Mouse (Mus musculus) midbrain, embryonic 11.5 days (tissue): ENCODE results near the gene Gm14862. TPM values are rescaled to one million over a fixed set of nuclear protein-coding genes. Genes with fewer than 3 reads are reported as not detected.

Experiments
- ATAC-seq: fragments of 200-750 bp; cut with Nextera tagmentation; 2 replicates; pipeline ENCODE4 v1.8.0; 2017; ENCODE audit warnings: moderate TSS enrichment, moderate library complexity; ENCODE audit not compliant: low FRiP score
- DNase-seq: peaks from one replicate; pipeline ENCODE4 v3.0.0; 2015; ENCODE audit warnings: low spot score; ENCODE audit errors: missing footprints
- H3K27ac ChIP-seq: fragments of 300-500 bp; sonication (generic); 2 replicates; pipeline ENCODE4 v1.5.1; 2014; ENCODE audit warnings: low read depth, low read length
- H3K27me3 ChIP-seq: fragments of 300-500 bp; sonication (generic); 2 replicates; pipeline ENCODE4 v1.6.1; 2014; ENCODE audit warnings: mild to moderate bottlenecking, low read length, moderate library complexity, mixed read lengths; ENCODE audit not compliant: control insufficient read depth, insufficient read depth
- H3K36me3 ChIP-seq: fragments of 300-500 bp; sonication (generic); 2 replicates; pipeline ENCODE4 v1.6.1; 2014; ENCODE audit warnings: mild to moderate bottlenecking, low read length, moderate library complexity, mixed read lengths; ENCODE audit not compliant: control insufficient read depth, insufficient read depth
- H3K4me1 ChIP-seq: fragments of 300-500 bp; sonication (generic); 2 replicates; pipeline ENCODE4 v1.6.1; 2014; ENCODE audit warnings: low read length; ENCODE audit not compliant: control insufficient read depth, insufficient read depth
- H3K4me2 ChIP-seq: fragments of 300-500 bp; sonication (generic); 2 replicates; pipeline ENCODE4 v1.6.1; 2014; ENCODE audit warnings: mild to moderate bottlenecking, moderate library complexity
- H3K4me3 ChIP-seq: fragments of 300-500 bp; sonication (generic); 2 replicates; pipeline ENCODE4 v1.5.1; 2014; ENCODE audit warnings: low read depth, low read length
- H3K9ac ChIP-seq: fragments of 300-500 bp; sonication (generic); 2 replicates; pipeline ENCODE4 v1.6.1; 2014; ENCODE audit warnings: low read length
- H3K9me3 ChIP-seq: fragments of 300-500 bp; sonication (generic); 2 replicates; pipeline ENCODE4 v1.6.1; 2016; ENCODE audit warnings: low read length; ENCODE audit not compliant: control insufficient read depth
- WGBS: fragments of 180-500 bp; shearing (Covaris S2); extraction: QIAGEN DNeasy Blood & Tissue Kit; methylation state at CpG from one replicate; pipeline ENCODE4 v1.1.7; 2014; 5-methylcytosine and 5-hydroxymethylcytosine counted together
- polyA plus RNA-seq: library from polyadenylated mRNA; unstranded; fragments of >200 nt; fragmentation: Nextera tagmentation; extraction: Ambion mirVana; gene quantifications from 2 replicates; pipeline ENCODE4 v1.2.1, GENCODE M21; 2014

Gm14862 gene
- polyA plus RNA-seq, 1 experiment from 2014 or later: not detected

GRCm38 (mm10) chrX:9272460-9273361 is 16.0 kb upstream of the Gm14862 start, which contains the start of gene Xk:
TSS of gene Xk (plus strand) at chrX:9272756.
- Histone ChIP-seq H3K27me3 (no peaks in the 10 kb centered on the region), H3K9me3 (no peaks in the 10 kb centered on the region), H3K4me3 (peak within 1 kb of the TSS; percentile 53), H3K36me3 (no peaks in the 10 kb centered on the region), H3K9ac (peak within 1 kb of the TSS; percentile 54), H3K4me2 (peak within 1 kb of the TSS; percentile 49), H3K27ac (no peak within 1 kb of the TSS), H3K4me1 (no peaks in the 10 kb centered on the region)
- 15% methylated on average over 35 of the region's 94 CpGs for WGBS
- peak; percentile 89 for ATAC-seq
- DNase-seq: peak; percentile 88

- H3K27me3 ChIP-seq: no peaks in the 10 kb centered on the region
- no peaks in the 10 kb centered on the region for H3K36me3 ChIP-seq
- H3K9ac ChIP-seq: peak overlapping the region; percentile 38
- WGBS: 26% methylated on average over 8 of the region's 8 CpGs
- H3K4me3 ChIP-seq: peak overlapping the region; percentile 53
- peak overlapping the region; percentile 49 for H3K4me2 ChIP-seq
- no peaks in the 10 kb centered on the region for H3K9me3 ChIP-seq
- H3K4me1 ChIP-seq: no peaks in the 10 kb centered on the region
- ATAC-seq (peak; percentile 30; the same call in 1 of the 2 replicates), DNase-seq (peak; percentile 87)
- no peak overlapping the region for H3K27ac ChIP-seq
Observed at GRCm38 (mm10) chrX:9271947-9272459, 15.3 kb upstream of the Gm14862 start.

DNA sequence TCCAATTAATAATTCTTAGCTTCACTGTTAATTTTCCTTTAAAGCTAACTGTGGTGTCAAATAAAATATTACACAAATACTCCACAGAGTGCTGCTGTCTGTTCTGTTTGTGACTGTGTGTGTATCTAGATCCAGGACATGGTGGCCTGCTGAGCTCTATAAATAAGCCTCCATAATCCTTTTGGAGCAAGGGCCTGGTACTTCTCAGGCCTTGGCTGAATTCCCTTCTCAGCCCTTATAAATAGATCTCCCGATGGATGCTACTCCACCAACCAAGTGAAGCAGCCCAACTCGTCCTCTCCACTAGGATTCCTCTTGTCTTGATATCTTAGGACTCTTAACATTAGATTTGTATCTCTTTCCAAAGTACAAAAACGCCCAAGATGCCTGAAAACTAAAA is 14.4 kb upstream of the Gm14862 start:
- WGBS: 54% methylated on average over 3 of the region's 3 CpGs
- DNase-seq (no peak), ATAC-seq (no peak)

GRCm38 (mm10) chrX:9259267-9259666 is 2.6 kb upstream of the Gm14862 start:
- no peak for ATAC-seq
- Histone ChIP-seq H3K9ac (no peak overlapping the region), H3K4me2 (no peak overlapping the region), H3K9me3 (no peaks in the 10 kb centered on the region), H3K27me3 (no peaks in the 10 kb centered on the region), H3K4me3 (no peak overlapping the region), H3K4me1 (no peaks in the 10 kb centered on the region), H3K27ac (no peak overlapping the region), H3K36me3 (no peaks in the 10 kb centered on the region)
- DNase-seq: no peak
- WGBS: 80% methylated on average over 1 of the region's 1 CpGs

More for the DNA sequence above, 14.4 kb upstream of the Gm14862 start:
- Histone ChIP-seq H3K4me2 (no peak overlapping the region), H3K4me1 (no peaks in the 10 kb centered on the region), H3K36me3 (no peaks in the 10 kb centered on the region), H3K9me3 (no peaks in the 10 kb centered on the region), H3K27me3 (no peaks in the 10 kb centered on the region), H3K4me3 (no peak overlapping the region), H3K9ac (no peak overlapping the region), H3K27ac (no peak overlapping the region)

GRCm38 (mm10) chrX:9257831-9258230 is 1.1 kb upstream of the Gm14862 start:
- Histone ChIP-seq H3K9ac (no peak overlapping the region), H3K27me3 (no peaks in the 10 kb centered on the region), H3K27ac (no peak overlapping the region), H3K4me3 (no peak overlapping the region), H3K9me3 (no peaks in the 10 kb centered on the region), H3K4me2 (no peak overlapping the region), H3K36me3 (no peaks in the 10 kb centered on the region), H3K4me1 (no peaks in the 10 kb centered on the region)
- no peak for DNase-seq
- no peak for ATAC-seq
- WGBS: 90% methylated on average over 7 of the region's 7 CpGs

GRCm38 (mm10) chrX:9254901-9255300 is 1.8 kb downstream of the Gm14862 start:
- Histone ChIP-seq H3K4me2 (no peak overlapping the region), H3K4me3 (no peak overlapping the region), H3K4me1 (no peaks in the 10 kb centered on the region), H3K9ac (no peak overlapping the region), H3K9me3 (no peaks in the 10 kb centered on the region), H3K27ac (no peak overlapping the region), H3K36me3 (no peaks in the 10 kb centered on the region), H3K27me3 (no peaks in the 10 kb centered on the region)
- WGBS: 94% methylated on average over 3 of the region's 3 CpGs
- ATAC-seq (no peak), DNase-seq (no peak)

DNA sequence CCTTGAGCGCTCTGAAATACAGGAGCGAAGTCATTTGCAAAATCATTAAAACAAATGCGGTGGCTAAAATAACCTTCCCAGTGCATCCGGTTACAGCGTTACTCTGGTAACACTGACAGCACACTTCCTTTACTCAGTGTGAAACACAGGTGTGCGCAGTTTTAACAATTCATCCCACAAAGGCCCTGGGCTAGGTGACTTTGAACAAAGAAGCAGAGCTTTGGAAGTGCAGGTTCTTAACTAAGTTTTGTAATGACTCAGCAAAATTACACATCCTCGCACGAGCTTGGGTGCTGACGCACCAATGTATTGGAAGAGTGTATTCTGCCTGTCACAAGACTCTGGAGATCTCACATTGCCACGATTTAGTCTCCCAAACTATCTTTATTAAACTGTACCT is 2.7 kb downstream of the Gm14862 start:
- H3K27me3 ChIP-seq: no peaks in the 10 kb centered on the region
- WGBS: 85% methylated on average over 10 of the region's 10 CpGs
- no peak overlapping the region for H3K4me3 ChIP-seq
- DNase-seq (no peak), ATAC-seq (no peak)
- H3K27ac ChIP-seq: no peak overlapping the region
- H3K36me3 ChIP-seq: no peaks in the 10 kb centered on the region
- H3K9me3 ChIP-seq: no peaks in the 10 kb centered on the region
- no peak overlapping the region for H3K4me2 ChIP-seq
- H3K4me1 ChIP-seq: no peaks in the 10 kb centered on the region
- H3K9ac ChIP-seq: no peak overlapping the region

- no peak for DNase-seq
- H3K27me3 ChIP-seq: no peaks in the 10 kb centered on the region
- no peak for ATAC-seq
Observed at GRCm38 (mm10) chrX:9248911-9249310, 7.8 kb downstream of the Gm14862 start.

GRCm38 (mm10) chrX:9244603-9245336 is 11.9 kb downstream of the Gm14862 start:
- H3K4me3 ChIP-seq: no peak overlapping the region
- 67% methylated on average over 12 of the region's 12 CpGs for WGBS
- no peak for DNase-seq
- ATAC-seq: peak; percentile 59; the same call in 1 of the 2 replicates
- H3K36me3 ChIP-seq: no peaks in the 10 kb centered on the region
- H3K9ac ChIP-seq: no peak overlapping the region
- no peaks in the 10 kb centered on the region for H3K4me1 ChIP-seq
- H3K4me2 ChIP-seq: no peak overlapping the region
- H3K27me3 ChIP-seq: no peaks in the 10 kb centered on the region
- H3K27ac ChIP-seq: no peak overlapping the region
- H3K9me3 ChIP-seq: no peaks in the 10 kb centered on the region

More at GRCm38 (mm10) chrX:9248911-9249310, 7.8 kb downstream of the Gm14862 start:
- no peak overlapping the region for H3K9ac ChIP-seq
- H3K4me3 ChIP-seq: no peak overlapping the region
- no peak overlapping the region for H3K4me2 ChIP-seq
- H3K9me3 ChIP-seq: no peaks in the 10 kb centered on the region
- H3K4me1 ChIP-seq: no peaks in the 10 kb centered on the region
- no peak overlapping the region for H3K27ac ChIP-seq
- H3K36me3 ChIP-seq: no peaks in the 10 kb centered on the region
- 71% methylated on average over 5 of the region's 5 CpGs for WGBS
